Mouse (Mus musculus) large intestine, adult 2 months (tissue): Measurements from ENCODE around the gene Olfr1121. TPM values are rescaled to one million over a fixed set of nuclear protein-coding genes. Genes with fewer than 3 reads are reported as not detected.
"Not testable (repeated sequence)": the region's sequence is repeated elsewhere in the genome, so short reads cannot be mapped to it uniquely, and the experiment has no call there.

ENCODE experiments used
- DNase-seq: peaks from one replicate; pipeline ENCODE4 v3.0.0-alpha.2; 2012; ENCODE audit warnings: low read depth, low spot score
- WGBS: fragments of 180-500 bp; shearing (Covaris S2); methylation state at CpG from one replicate; pipeline ENCODE4 v1.1.7; 2018; 5-methylcytosine and 5-hydroxymethylcytosine counted together
- polyA plus RNA-seq: library from polyadenylated mRNA; depleted of rRNA; stranded (reverse); fragments of >200 nt; gene quantifications from 2 replicates; pipeline ENCODE4 v1.2.3, GENCODE M21; 2012; rRNA removed

The Olfr1121 gene
- polyA plus RNA-seq, result not detected in 2 replicates

GRCm38 (mm10) chr2:87369595-87369994, at the start of gene Olfr1121:
Gene Olfr1121, plus strand, starts transcription at chr2:87369895.
- 10% methylated on average over 1 of the region's 1 CpGs for WGBS
- DNase-seq, result no peak

- 36% methylated on average over 2 of the region's 2 CpGs for WGBS
These were observed 15.2 kb upstream of the Olfr1121 start, which contains the start of gene Olfr1120 for GRCm38 (mm10) chr2:87354515-87354914. Gene Olfr1120, plus strand, starts transcription at chr2:87354815.

GRCm38 (mm10) chr2:87360121-87360520, 9.6 kb upstream of the Olfr1121 start:
- DNase-seq, result not testable (repeated sequence)
- 87% methylated on average over 2 of the region's 2 CpGs for WGBS

More at GRCm38 (mm10) chr2:87354515-87354914, 15.2 kb upstream of the Olfr1121 start, which contains the start of gene Olfr1120:
- no peak for DNase-seq

GRCm38 (mm10) chr2:87371726-87372125, 2.0 kb downstream of the Olfr1121 start:
- WGBS, result 85% methylated on average over 4 of the region's 4 CpGs
- DNase-seq, result no peak

- DNase-seq, result no peak
- WGBS, result 68% methylated on average over 2 of the region's 2 CpGs
These were observed 14.2 kb downstream of the Olfr1121 start for GRCm38 (mm10) chr2:87383935-87384334.

- no peak for DNase-seq
- WGBS, result 62% methylated on average over 2 of the region's 2 CpGs
These were observed 15.9 kb downstream of the Olfr1121 start, which contains the start of gene Olfr1122 for GRCm38 (mm10) chr2:87385549-87385948. Gene Olfr1122, plus strand, starts transcription at chr2:87385849.

GRCm38 (mm10) chr2:87393605-87394004, 23.9 kb downstream of the Olfr1121 start:
- not testable (repeated sequence) for DNase-seq
- WGBS, result 90% methylated on average over 5 of the region's 5 CpGs

GRCm38 (mm10) chr2:87394686-87395085, 25.0 kb downstream of the Olfr1121 start:
- not testable (repeated sequence) for DNase-seq

GRCm38 (mm10) chr2:87416335-87416734, 46.6 kb downstream of the Olfr1121 start, which contains the start of gene Olfr1123:
Gene Olfr1123, plus strand, starts transcription at chr2:87416635.
- WGBS, result 62% methylated on average over 1 of the region's 1 CpGs
- no peak for DNase-seq

More at GRCm38 (mm10) chr2:87394686-87395085, 25.0 kb downstream of the Olfr1121 start:
- WGBS, result 78% methylated on average over 7 of the region's 7 CpGs

Other genes starting within 250 kb of the Olfr1121 start
- gene Olfr1110, start 229.6 kb upstream of the Olfr1121 start, polyA plus RNA-seq, result not detected in 2 replicates
- gene Olfr1111, start 217.3 kb upstream of the Olfr1121 start, polyA plus RNA-seq, result not detected in 2 replicates
- gene Olfr1112, start 182.1 kb upstream of the Olfr1121 start, polyA plus RNA-seq, result not detected in 2 replicates
- not detected in 2 replicates for gene Olfr1113, start 160.9 kb upstream of the Olfr1121 start, polyA plus RNA-seq
- gene Olfr1115, start 121.9 kb upstream of the Olfr1121 start, polyA plus RNA-seq, result not detected in 2 replicates
- not detected in 2 replicates for gene Olfr1116, start 102.4 kb upstream of the Olfr1121 start, polyA plus RNA-seq
- gene Olfr1118, start 62.3 kb upstream of the Olfr1121 start, polyA plus RNA-seq, result not detected in 2 replicates
- not detected in 2 replicates for gene Olfr1120, start 15.1 kb upstream of the Olfr1121 start, polyA plus RNA-seq
- gene Olfr1122, start 16.0 kb downstream of the Olfr1121 start, polyA plus RNA-seq, result not detected in 2 replicates
- gene Olfr1123, start 46.7 kb downstream of the Olfr1121 start, polyA plus RNA-seq, result not detected in 2 replicates
- gene Olfr1124, start 60.4 kb downstream of the Olfr1121 start, polyA plus RNA-seq, result not detected in 2 replicates
- gene Olfr1126, start 84.1 kb downstream of the Olfr1121 start, polyA plus RNA-seq, result not detected in 2 replicates
- not detected in 2 replicates for gene Pramel7, start 127.2 kb downstream of the Olfr1121 start, polyA plus RNA-seq
- gene Pramel6, start 136.7 kb downstream of the Olfr1121 start, polyA plus RNA-seq, result not detected in 2 replicates
- not detected in 2 replicates for gene Olfr153, start 161.9 kb downstream of the Olfr1121 start, polyA plus RNA-seq
- not detected in 2 replicates for gene Olfr1128, start 175.6 kb downstream of the Olfr1121 start, polyA plus RNA-seq
- not detected in 2 replicates for gene Olfr1129, start 204.0 kb downstream of the Olfr1121 start, polyA plus RNA-seq
- gene Olfr1130, start 236.3 kb downstream of the Olfr1121 start, polyA plus RNA-seq, result not detected in 2 replicates